Mouse (Mus musculus) small intestine, adult 2 months (tissue): ENCODE measurements at regions not wholly inside any gene's neighbourhood (a gene's known extent, or its start where the extent isn't known, plus 50 kb on each side); places are given as distances from the start of the nearest gene placed in this dataset.

ENCODE experiments used
- CTCF ChIP-seq: fragments of 200-500 bp; IDR thresholded peaks from 2 replicates; pipeline ENCODE4 v1.5.1; 2012; ENCODE audit warnings: low read depth, mild to moderate bottlenecking, control low read depth, inconsistent platforms, low read length, moderate library complexity, mixed read lengths; ENCODE audit not compliant: insufficient replicate concordance, insufficient read length; ENCODE audit errors: extremely low read depth
- POLR2A ChIP-seq: fragments of 200-500 bp; IDR thresholded peaks from 2 replicates; pipeline ENCODE4 v1.6.1; 2012; ENCODE audit warnings: low read depth, mild to moderate bottlenecking, control low read depth, inconsistent platforms, low read length, moderate library complexity

DNA sequence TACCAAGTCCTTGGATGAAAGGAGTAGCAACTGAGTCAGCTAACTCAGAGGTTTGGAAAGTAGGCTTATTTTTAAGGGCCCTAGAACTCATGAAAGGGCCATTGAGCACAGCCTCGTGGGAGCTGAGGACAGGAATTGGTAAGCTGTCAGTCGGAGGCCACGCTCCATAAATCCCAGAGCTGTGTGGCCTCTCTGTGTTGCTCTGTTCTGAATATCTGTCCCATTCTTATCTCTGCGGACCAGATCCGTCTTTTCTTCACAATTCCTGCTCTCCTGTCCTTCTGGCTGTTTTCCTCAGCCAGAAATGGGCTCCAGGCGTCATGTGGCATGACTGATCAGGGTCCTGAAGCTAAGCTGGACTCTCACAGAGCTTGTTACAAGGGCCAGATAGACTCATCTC lies 58.6 kb upstream of the Etv6 start:
- no peak for TF ChIP-seq CTCF
- TF ChIP-seq POLR2A = no peak
